In genomic region chr9:21955570-21956281, GRCm38 (mm10) we compare ENCODE assay signal across 8 mouse cellular contexts. TPM values are rescaled to one million over a fixed set of nuclear protein-coding genes. Genes with fewer than 3 reads are reported as not detected.
DNase-seq lines count a peak whose midpoint lies in the region; ATAC-seq lines count a peak whose summit lies in the region.

Swsap1 (plus strand) TSS chr9:21955755.

- 0 out of 2 replicates have a peak, but pooled peaks cover 3% of the 10 kb centered on the region for H3K9me3 ChIP-seq in hindbrain, embryonic 12.5 days (replicated peaks)

- under 1% methylated on average over 54 of the region's 54 CpGs for WGBS in hindbrain, embryonic 12.5 days

- no peaks in the 10 kb centered on the region for H3K36me3 ChIP-seq in hindbrain, embryonic 12.5 days

- DNase-seq in NIH3T3 (ENCODE audit: low read depth), result peak; percentile 96
- peak; percentile 99 for DNase-seq in cerebellum, postnatal 10 days
- peak; percentile 97 to 99 for DNase-seq in frontal cortex, postnatal 10 days (ENCODE audit: low spot score in 2 of 2)
- DNase-seq in layer of hippocampus, postnatal 14 days (ENCODE audit: low spot score in 2 of 2), result peak; percentile 99 to 100
- peak; percentile 98 for DNase-seq in lung, postnatal 14 days
- peak; percentile 97 for DNase-seq in retina, adult 2 months (ENCODE audit: low read depth, low spot score)
- DNase-seq in thymus, postnatal 36 days, result peak; percentile 98 to 99

- ATAC-seq in hindbrain, embryonic 12.5 days (ENCODE audit: low FRiP score), result peak; percentile 98

- H3K27ac ChIP-seq in hindbrain, embryonic 12.5 days, result peak within 1 kb of the TSS; percentile 92

- peak within 1 kb of the TSS; percentile 80 for H3K9ac ChIP-seq in hindbrain, embryonic 12.5 days

- peaks cover 20% of the 10 kb centered on the region for H3K27me3 ChIP-seq in hindbrain, embryonic 12.5 days

- peak within 1 kb of the TSS; percentile 60 for H3K4me2 ChIP-seq in hindbrain, embryonic 12.5 days (replicated peaks)

- peak within 1 kb of the TSS; percentile 65 for H3K4me3 ChIP-seq in hindbrain, embryonic 12.5 days

- H3K4me1 ChIP-seq in hindbrain, embryonic 12.5 days, result peaks cover 16% of the 10 kb centered on the region

RNA-seq across cellular contexts. Expression of gene Swsap1, which starts in this region (rescaled TPM):
- 7.2 and 9.5 TPM in 2 replicates for polyA plus RNA-seq in hindbrain, embryonic 12.5 days (2016; fragmentation: Nextera tagmentation; extraction: Ambion mirVana)
- total RNA-seq in layer of hippocampus, postnatal 14 days (2021), result 10 to 100 TPM; 14.4 to 15.2 TPM

Comparison
In these comparisons a context has a peak if more than half of its experiments do, and no peak if none do; other contexts are left out.
1. Peak in every context shown above with its lines: DNase-seq, ATAC-seq, H3K4me3 ChIP-seq and H3K27ac ChIP-seq.